Mouse (Mus musculus) heart, postnatal 0 days (tissue): ENCODE data around the gene Il1f6. TPM values are rescaled to one million over a fixed set of nuclear protein-coding genes. Genes with fewer than 3 reads are reported as not detected.
"Not testable (repeated sequence)": the region's sequence is repeated elsewhere in the genome, so short reads cannot be mapped to it uniquely, and the experiment has no call there.

Experiments used
- ATAC-seq: fragments of 200-750 bp; cut with Nextera tagmentation; 2 replicates; pipeline ENCODE4 v1.8.0; 2017; ENCODE audit warnings: low read depth, moderate number of reproducible peaks, moderate library complexity; ENCODE audit not compliant: insufficient read depth
- DNase-seq: peaks from one replicate; pipeline ENCODE4 v3.0.0-alpha.2; 2016; ENCODE audit warnings: low spot score
- H3K27ac ChIP-seq: fragments of 300-500 bp; sonication (generic); 2 replicates; pipeline ENCODE4 v1.5.1; 2014; ENCODE audit warnings: low read depth, mild to moderate bottlenecking
- H3K27me3 ChIP-seq: fragments of 300-500 bp; sonication (generic); 2 replicates; pipeline ENCODE4 v1.6.1; 2014; ENCODE audit warnings: low read length, mixed read lengths; ENCODE audit not compliant: control insufficient read depth, insufficient read depth
- H3K36me3 ChIP-seq: fragments of 300-500 bp; sonication (generic); replicated peaks from 2 replicates; pipeline ENCODE4 v1.6.1; 2014; ENCODE audit warnings: low read length, mixed read lengths; ENCODE audit not compliant: control insufficient read depth, insufficient read depth
- H3K4me1 ChIP-seq: fragments of 300-500 bp; sonication (generic); 2 replicates; pipeline ENCODE4 v1.6.1; 2014; ENCODE audit warnings: antibody characterized with exemption; ENCODE audit not compliant: control insufficient read depth, insufficient read depth
- H3K4me2 ChIP-seq: fragments of 300-500 bp; sonication (generic); 2 replicates; pipeline ENCODE4 v1.6.1; 2014; ENCODE audit warnings: low read depth, mild to moderate bottlenecking, low read length, moderate library complexity
- H3K4me3 ChIP-seq: fragments of 300-500 bp; sonication (generic); 2 replicates; pipeline ENCODE4 v1.5.1; 2014; ENCODE audit warnings: low read depth, low read length
- H3K9ac ChIP-seq: fragments of 300-500 bp; sonication (generic); replicated peaks from 2 replicates; pipeline ENCODE4 v1.6.1; 2014; ENCODE audit warnings: low read depth, low read length, mixed read lengths
- H3K9me3 ChIP-seq: fragments of 300-500 bp; sonication (generic); replicated peaks from 2 replicates; pipeline ENCODE4 v1.6.1; 2016; ENCODE audit warnings: low read length; ENCODE audit not compliant: control insufficient read depth
- CTCF ChIP-seq: IDR thresholded peaks from 2 replicates; pipeline ENCODE4 v1.5.1; 2016; ENCODE audit warnings: antibody characterized with exemption, control low read depth, low read depth
- EP300 ChIP-seq: IDR thresholded peaks from 2 replicates; pipeline ENCODE4 v1.6.1; 2016; ENCODE audit warnings: antibody characterized with exemption, low read depth
- WGBS: fragments of 180-500 bp; shearing (Covaris S2); extraction: QIAGEN DNeasy Blood & Tissue Kit; methylation state at CpG from one replicate; pipeline ENCODE4 v1.1.7; 2014; 5-methylcytosine and 5-hydroxymethylcytosine counted together
- polyA plus RNA-seq: library from polyadenylated mRNA; unstranded; fragments of >200 nt; fragmentation: Nextera tagmentation; extraction: Ambion mirVana; gene quantifications from 2 replicates; pipeline ENCODE4 v1.2.1, GENCODE M21; 2015
- total RNA-seq: library from RNA; depleted of rRNA; stranded (reverse); fragments of >200 nt; gene quantifications from 2 replicates; pipeline ENCODE4 v1.2.3, GENCODE M21; 2014; ENCODE audit warnings: low replicate concordance; rRNA removed

The Il1f6 gene
- total RNA-seq = not detected in 2 replicates
- polyA plus RNA-seq = not detected in 2 replicates

DNA sequence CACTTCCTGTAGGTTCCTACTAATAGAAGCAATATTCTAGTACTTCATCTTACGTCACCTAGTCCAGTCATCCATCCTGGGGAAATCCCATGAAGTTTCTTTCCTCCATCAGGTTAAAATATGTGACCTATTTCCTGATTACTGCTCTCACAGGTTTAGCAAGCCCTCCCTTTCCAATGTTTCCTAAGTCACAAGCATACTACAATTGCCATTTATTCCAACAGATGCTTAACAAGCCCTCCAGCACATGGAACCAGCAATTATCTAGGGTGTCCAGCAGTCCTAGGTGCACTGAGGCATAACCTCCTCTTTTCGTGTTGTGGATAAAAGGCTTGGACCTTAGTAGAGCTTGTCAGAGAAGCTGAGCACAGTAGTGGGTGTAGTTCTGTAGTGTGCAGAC is at the start of gene Il1f6:
Il1f6 (plus strand) TSS at position 301 of the 400 bp plus-strand sequence.
- H3K27me3 ChIP-seq = no peaks in the 10 kb centered on the region
- H3K4me2 ChIP-seq = no peak within 1 kb of the TSS
- 65% methylated on average over 2 of the region's 2 CpGs for WGBS
- no peaks in the 10 kb centered on the region for H3K4me1 ChIP-seq
- TF ChIP-seq CTCF = no peak
- TF ChIP-seq EP300 = no peak
- H3K36me3 ChIP-seq = no peaks in the 10 kb centered on the region
- no peaks in the 10 kb centered on the region for H3K9me3 ChIP-seq
- no peak within 1 kb of the TSS for H3K4me3 ChIP-seq
- H3K27ac ChIP-seq = no peak within 1 kb of the TSS
- no peak within 1 kb of the TSS for H3K9ac ChIP-seq
- ATAC-seq = no peak
- DNase-seq = no peak

DNA sequence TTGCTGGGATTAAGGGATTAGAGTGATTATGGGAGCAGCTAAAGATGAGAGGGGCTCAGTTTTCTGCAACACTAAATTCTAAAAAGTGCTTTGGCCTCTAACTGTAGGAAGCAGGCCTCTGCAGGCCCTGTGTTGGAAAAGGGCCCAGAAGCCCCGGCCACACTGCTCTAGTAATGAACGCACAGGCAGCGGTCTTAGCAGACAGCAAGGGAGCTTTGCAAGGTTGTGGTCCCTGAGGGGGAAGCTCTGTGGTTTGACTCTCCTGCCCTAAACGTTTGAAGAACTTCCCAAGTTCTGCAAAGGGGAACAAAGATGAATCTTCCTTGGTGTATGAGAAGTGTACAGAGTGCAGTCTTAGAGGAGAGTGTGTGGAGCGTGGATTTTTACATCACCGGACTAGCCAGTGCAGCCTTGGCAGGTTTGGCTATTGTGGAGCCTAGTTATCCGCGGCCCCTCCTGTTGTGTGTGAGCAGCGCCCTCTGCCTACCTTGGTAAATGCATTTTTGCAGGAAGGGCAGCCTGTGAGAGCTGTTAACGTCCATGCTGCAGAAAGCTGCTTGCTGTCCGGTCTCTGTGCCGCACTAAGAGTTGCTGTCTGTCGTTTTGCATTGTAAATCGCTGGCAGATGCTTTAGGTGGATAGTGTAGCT is 33.4 kb upstream of the Il1f6 start:
- not testable (repeated sequence) for H3K4me2 ChIP-seq, H3K4me1 ChIP-seq, H3K36me3 ChIP-seq, H3K27ac ChIP-seq, H3K9ac ChIP-seq, H3K4me3 ChIP-seq, H3K27me3 ChIP-seq, H3K9me3 ChIP-seq, ATAC-seq
- DNase-seq = peak; percentile 5
- 16% methylated on average over 14 of the region's 14 CpGs for WGBS
- peak; percentile 51 for TF ChIP-seq CTCF

DNA sequence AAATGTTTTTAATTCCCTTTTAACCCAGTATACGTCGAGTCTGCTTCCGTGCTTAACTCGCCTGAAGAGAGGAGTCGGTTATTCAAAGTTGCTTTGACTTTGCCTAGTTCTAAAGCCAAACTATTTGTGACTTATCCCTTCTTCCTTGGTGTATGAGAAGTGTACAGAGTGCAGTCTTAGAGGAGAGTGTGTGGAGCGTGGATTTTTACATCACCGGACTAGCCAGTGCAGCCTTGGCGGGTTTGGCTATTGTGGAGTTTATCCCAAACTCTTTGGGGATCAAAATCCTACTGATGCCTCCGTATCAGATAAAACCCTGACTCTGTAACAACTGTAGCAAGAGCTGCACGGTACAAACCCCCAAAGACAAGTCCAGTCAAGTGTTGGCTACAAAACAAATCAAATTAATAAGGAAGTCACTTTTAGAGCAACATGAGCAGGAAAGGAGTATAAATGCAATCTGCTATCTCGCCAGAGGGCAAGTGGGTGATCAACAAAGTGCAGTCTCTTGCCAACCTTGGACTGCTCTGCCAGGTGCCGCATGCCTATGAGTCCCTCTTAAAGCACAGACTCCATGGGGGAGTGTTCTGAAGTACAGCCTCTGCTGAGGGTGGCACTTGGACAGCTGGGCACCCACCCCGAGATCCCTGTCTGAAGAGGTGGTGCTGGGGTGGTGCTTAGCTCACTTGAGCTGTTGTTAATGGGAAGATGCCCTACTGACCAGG is 32.6 kb upstream of the Il1f6 start:
- WGBS = 53% methylated on average over 13 of the region's 13 CpGs

DNA sequence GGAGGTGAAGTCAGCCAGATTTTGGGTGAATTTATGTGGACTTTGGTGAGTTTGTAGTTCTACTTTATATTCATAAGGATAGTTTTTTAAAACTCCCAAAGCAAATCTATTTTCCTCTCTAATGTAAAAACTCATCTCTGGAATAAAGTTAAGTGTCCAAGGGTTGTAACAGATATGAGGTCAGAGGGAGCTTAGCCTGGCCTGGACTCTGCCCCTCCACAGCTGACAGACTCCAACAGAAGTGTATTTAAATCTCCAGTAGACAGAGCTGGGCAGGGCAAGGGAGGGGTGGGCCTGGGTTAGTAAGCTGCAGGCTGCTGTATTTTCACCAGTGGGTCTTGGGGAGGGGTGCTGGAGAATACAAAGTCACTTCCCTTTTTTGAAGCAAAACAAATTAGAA is 31.1 kb upstream of the Il1f6 start:
- H3K4me2 ChIP-seq, H3K27ac ChIP-seq, H3K4me3 ChIP-seq, DNase-seq, ATAC-seq, H3K27me3 ChIP-seq, H3K36me3 ChIP-seq, H3K9me3 ChIP-seq, H3K4me1 ChIP-seq, H3K9ac ChIP-seq: not testable (repeated sequence)

More for the DNA sequence above, 32.6 kb upstream of the Il1f6 start:
- not testable (repeated sequence) for H3K27me3 ChIP-seq, DNase-seq, H3K36me3 ChIP-seq, H3K9me3 ChIP-seq, ATAC-seq, H3K9ac ChIP-seq, H3K4me1 ChIP-seq, H3K4me3 ChIP-seq, H3K4me2 ChIP-seq, H3K27ac ChIP-seq

DNA sequence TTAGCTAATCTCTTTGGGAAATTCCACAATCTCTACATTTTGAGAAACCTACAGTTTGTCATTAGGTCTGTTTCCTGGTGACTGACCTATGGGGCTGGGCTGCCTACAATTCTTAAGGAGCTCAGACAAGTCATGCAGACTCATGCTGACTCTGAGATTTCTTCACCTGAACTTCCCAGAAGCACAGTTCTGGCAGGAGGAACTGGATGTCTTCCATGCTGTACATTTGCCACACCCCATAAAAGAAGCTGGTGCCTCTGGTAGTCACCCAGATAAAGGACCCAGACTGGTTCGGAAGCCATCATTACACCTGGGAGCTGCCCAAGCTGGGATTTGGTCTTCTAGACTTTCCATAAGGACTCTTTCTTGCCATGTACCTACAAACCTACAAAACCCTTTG is 29.0 kb upstream of the Il1f6 start, which contains the start of gene Il1f9:
Il1f9 (plus strand) TSS at position 301 of the 400 bp plus-strand sequence.
- TF ChIP-seq CTCF (no peak), EP300 (no peak)
- Histone ChIP-seq H3K9me3 (no peaks in the 10 kb centered on the region), H3K27ac (no peak within 1 kb of the TSS), H3K4me2 (no peak within 1 kb of the TSS), H3K4me1 (no peaks in the 10 kb centered on the region), H3K4me3 (no peak within 1 kb of the TSS), H3K9ac (no peak within 1 kb of the TSS), H3K36me3 (no peaks in the 10 kb centered on the region), H3K27me3 (no peaks in the 10 kb centered on the region)
- 86% methylated on average over 1 of the region's 1 CpGs for WGBS
- ATAC-seq = no peak
- no peak for DNase-seq

DNA sequence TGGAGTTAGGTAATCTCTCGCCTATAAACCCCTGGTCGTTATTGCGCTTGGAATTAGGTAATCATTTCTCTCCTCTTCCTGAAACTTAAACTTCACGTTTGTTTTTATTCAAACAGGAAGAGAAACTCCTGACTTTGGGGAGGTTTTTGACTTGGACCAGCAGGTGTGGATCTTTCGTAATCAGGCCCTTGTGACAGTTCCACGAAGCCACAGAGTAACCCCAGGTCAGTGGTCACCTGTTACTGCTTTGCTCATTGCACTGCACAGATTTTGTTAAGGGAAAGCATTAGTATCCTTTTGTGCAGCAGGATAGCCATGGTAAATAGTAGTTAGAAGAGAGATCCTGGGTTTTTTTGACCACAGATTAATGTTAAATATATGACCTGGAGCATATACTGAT is 27.6 kb upstream of the Il1f6 start:
- Histone ChIP-seq H3K9ac (no peak overlapping the region), H3K9me3 (no peaks in the 10 kb centered on the region), H3K36me3 (no peaks in the 10 kb centered on the region), H3K4me1 (no peaks in the 10 kb centered on the region), H3K4me2 (no peak overlapping the region), H3K27me3 (no peaks in the 10 kb centered on the region), H3K27ac (no peak overlapping the region), H3K4me3 (no peak overlapping the region)
- DNase-seq (no peak), ATAC-seq (no peak)
- WGBS = 64% methylated on average over 6 of the region's 6 CpGs
- TF ChIP-seq EP300 (no peak), CTCF (no peak)
